Mouse (Mus musculus): ENCODE data around the gene Nr4a1. TPM values are rescaled to one million over a fixed set of nuclear protein-coding genes. Genes with fewer than 3 reads are reported as not detected.

The Nr4a1 gene
- total and polyA plus RNA-seq, 3 experiments, result 0.04 TPM; not detected in 2

GRCm38 (mm10) chr15:101299480-101299960 is 45.5 kb downstream of the Nr4a1 start:
- H3K27me3 ChIP-seq (ENCODE audit: insufficient read depth, low read length), result no peaks in the 10 kb centered on the region; the same call in 1 of the 2 replicates
- no peak overlapping the region for H3K4me3 ChIP-seq (ENCODE audit: low read depth, low read length)
- no peak for DNase-seq (ENCODE audit: low spot score)
- no peak for TF ChIP-seq GATA2 (IDR thresholded peaks at IDR 0.05; ENCODE audit: borderline replicate concordance, low read depth, low read length)
- TF ChIP-seq CTCF (IDR thresholded peaks at IDR 0.05; ENCODE audit: low read depth, low read length), result no peak
- no peak for ATAC-seq (ENCODE audit: extremely low read depth, insufficient number of reproducible peaks, low FRiP score, poor library complexity, severe bottlenecking)
- no peaks in the 10 kb centered on the region for H3K4me1 ChIP-seq (ENCODE audit: insufficient read depth, low read depth, low read length)
- H3K9me3 ChIP-seq (replicated peaks), result peaks cover 32% of the 10 kb centered on the region
- no peaks in the 10 kb centered on the region for H3K36me3 ChIP-seq (replicated peaks)

- no peaks in the 10 kb centered on the region; the same call in 1 of the 2 replicates for H3K27me3 ChIP-seq (ENCODE audit: insufficient read depth, low read length)
- ATAC-seq (ENCODE audit: extremely low read depth, insufficient number of reproducible peaks, low FRiP score, poor library complexity, severe bottlenecking), result no peak
- peaks cover 32% of the 10 kb centered on the region for H3K9me3 ChIP-seq (replicated peaks)
- TF ChIP-seq GATA1 (IDR thresholded peaks at IDR 0.05; ENCODE audit: borderline replicate concordance, low read length) (no peak), POLR2AphosphoS5 (IDR thresholded peaks at IDR 0.05; ENCODE audit: insufficient replicate concordance, low read depth, low read length) (no peak), GATA2 (IDR thresholded peaks at IDR 0.05; ENCODE audit: borderline replicate concordance, low read depth, low read length) (no peak), CTCF (IDR thresholded peaks at IDR 0.05; ENCODE audit: low read depth, low read length) (no peak), TAL1 (conservative IDR thresholded peaks at IDR 0.05; ENCODE audit: low read depth, low read length) (no peak)
- no peak overlapping the region for H3K4me3 ChIP-seq (ENCODE audit: low read depth, low read length)
- H3K4me1 ChIP-seq (ENCODE audit: insufficient read depth, low read depth, low read length), result no peaks in the 10 kb centered on the region
- H3K36me3 ChIP-seq (replicated peaks), result no peaks in the 10 kb centered on the region
- no peak for DNase-seq (ENCODE audit: low spot score)
Measured at GRCm38 (mm10) chr15:101300128-101300527, 46.1 kb downstream of the Nr4a1 start.

DNA sequence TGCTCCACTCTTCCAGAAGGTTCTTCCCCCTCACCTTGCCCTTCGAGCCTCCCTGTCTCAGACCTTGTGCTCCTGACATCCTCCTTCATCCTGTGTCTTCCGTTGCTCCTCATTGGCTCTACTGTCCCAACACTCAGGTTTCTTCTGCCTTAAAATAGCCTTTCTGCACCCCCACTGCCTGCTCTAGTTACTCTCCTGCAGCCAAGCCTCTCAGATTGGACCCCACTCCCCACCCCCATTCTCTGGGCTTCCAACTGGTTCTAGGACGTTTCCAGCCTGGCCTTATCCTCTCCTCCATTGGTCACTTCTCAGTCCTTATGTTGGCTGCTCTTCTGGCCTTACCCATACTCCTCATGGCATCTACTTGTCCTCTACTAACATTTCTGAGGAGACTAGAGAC is 48.1 kb downstream of the Nr4a1 start:
- H3K27me3 ChIP-seq (ENCODE audit: insufficient read depth, low read length), result peaks cover 3% of the 10 kb centered on the region
- H3K4me3 ChIP-seq (ENCODE audit: low read depth, low read length), result no peak overlapping the region
- peaks cover 31% of the 10 kb centered on the region for H3K9me3 ChIP-seq (replicated peaks)
- DNase-seq (ENCODE audit: low spot score) (no peak), ATAC-seq (ENCODE audit: extremely low read depth, insufficient number of reproducible peaks, low FRiP score, poor library complexity, severe bottlenecking) (no peak)
- H3K4me1 ChIP-seq (ENCODE audit: insufficient read depth, low read depth, low read length), result no peaks in the 10 kb centered on the region
- TF ChIP-seq POLR2AphosphoS5 (IDR thresholded peaks at IDR 0.05; ENCODE audit: insufficient replicate concordance, low read depth, low read length) (no peak), TAL1 (conservative IDR thresholded peaks at IDR 0.05; ENCODE audit: low read depth, low read length) (no peak), CTCF (IDR thresholded peaks at IDR 0.05; ENCODE audit: low read depth, low read length) (no peak), GATA1 (IDR thresholded peaks at IDR 0.05; ENCODE audit: borderline replicate concordance, low read length) (no peak), GATA2 (IDR thresholded peaks at IDR 0.05; ENCODE audit: borderline replicate concordance, low read depth, low read length) (no peak)
- no peaks in the 10 kb centered on the region for H3K36me3 ChIP-seq (replicated peaks)

GRCm38 (mm10) chr15:101303830-101304229 is 49.8 kb downstream of the Nr4a1 start:
- peaks cover 29% of the 10 kb centered on the region for H3K9me3 ChIP-seq (replicated peaks)
- no peak for ATAC-seq (ENCODE audit: extremely low read depth, insufficient number of reproducible peaks, low FRiP score, poor library complexity, severe bottlenecking)
- no peaks in the 10 kb centered on the region for H3K36me3 ChIP-seq (replicated peaks)
- peaks cover 3% of the 10 kb centered on the region for H3K27me3 ChIP-seq (ENCODE audit: insufficient read depth, low read length)
- TF ChIP-seq GATA1 (IDR thresholded peaks at IDR 0.05; ENCODE audit: borderline replicate concordance, low read length) (no peak), TAL1 (conservative IDR thresholded peaks at IDR 0.05; ENCODE audit: low read depth, low read length) (no peak), POLR2AphosphoS5 (IDR thresholded peaks at IDR 0.05; ENCODE audit: insufficient replicate concordance, low read depth, low read length) (no peak), GATA2 (IDR thresholded peaks at IDR 0.05; ENCODE audit: borderline replicate concordance, low read depth, low read length) (no peak), CTCF (IDR thresholded peaks at IDR 0.05; ENCODE audit: low read depth, low read length) (no peak)
- DNase-seq (ENCODE audit: low spot score), result no peak
- H3K4me3 ChIP-seq (ENCODE audit: low read depth, low read length), result no peak overlapping the region
- no peaks in the 10 kb centered on the region for H3K4me1 ChIP-seq (ENCODE audit: insufficient read depth, low read depth, low read length)

DNA sequence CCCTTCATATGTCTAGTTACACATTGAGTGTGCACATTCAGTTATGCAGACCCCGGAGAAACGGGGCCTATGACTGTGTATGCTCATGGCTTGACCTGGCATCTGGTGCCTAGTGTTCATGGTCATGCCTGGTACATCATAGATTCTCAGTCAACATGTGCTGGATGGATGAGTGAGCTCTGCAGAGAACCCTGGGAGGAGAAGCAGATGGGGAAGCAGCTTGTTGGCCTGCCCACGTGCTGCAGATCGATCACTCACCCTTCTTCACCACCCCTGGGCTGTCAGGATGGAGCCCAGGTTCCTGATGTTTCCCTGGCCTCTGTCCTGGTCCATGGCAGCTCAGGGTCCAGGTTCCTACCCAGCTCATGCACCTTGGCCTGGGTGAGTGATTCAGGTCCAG is 52.4 kb downstream of the Nr4a1 start:
- TF ChIP-seq GATA1 (IDR thresholded peaks at IDR 0.05; ENCODE audit: borderline replicate concordance, low read length) (no peak), POLR2AphosphoS5 (IDR thresholded peaks at IDR 0.05; ENCODE audit: insufficient replicate concordance, low read depth, low read length) (no peak), GATA2 (IDR thresholded peaks at IDR 0.05; ENCODE audit: borderline replicate concordance, low read depth, low read length) (no peak), TAL1 (conservative IDR thresholded peaks at IDR 0.05; ENCODE audit: low read depth, low read length) (no peak), CTCF (IDR thresholded peaks at IDR 0.05; ENCODE audit: low read depth, low read length) (no peak)
- no peaks in the 10 kb centered on the region for H3K4me1 ChIP-seq (ENCODE audit: insufficient read depth, low read depth, low read length)

DNA sequence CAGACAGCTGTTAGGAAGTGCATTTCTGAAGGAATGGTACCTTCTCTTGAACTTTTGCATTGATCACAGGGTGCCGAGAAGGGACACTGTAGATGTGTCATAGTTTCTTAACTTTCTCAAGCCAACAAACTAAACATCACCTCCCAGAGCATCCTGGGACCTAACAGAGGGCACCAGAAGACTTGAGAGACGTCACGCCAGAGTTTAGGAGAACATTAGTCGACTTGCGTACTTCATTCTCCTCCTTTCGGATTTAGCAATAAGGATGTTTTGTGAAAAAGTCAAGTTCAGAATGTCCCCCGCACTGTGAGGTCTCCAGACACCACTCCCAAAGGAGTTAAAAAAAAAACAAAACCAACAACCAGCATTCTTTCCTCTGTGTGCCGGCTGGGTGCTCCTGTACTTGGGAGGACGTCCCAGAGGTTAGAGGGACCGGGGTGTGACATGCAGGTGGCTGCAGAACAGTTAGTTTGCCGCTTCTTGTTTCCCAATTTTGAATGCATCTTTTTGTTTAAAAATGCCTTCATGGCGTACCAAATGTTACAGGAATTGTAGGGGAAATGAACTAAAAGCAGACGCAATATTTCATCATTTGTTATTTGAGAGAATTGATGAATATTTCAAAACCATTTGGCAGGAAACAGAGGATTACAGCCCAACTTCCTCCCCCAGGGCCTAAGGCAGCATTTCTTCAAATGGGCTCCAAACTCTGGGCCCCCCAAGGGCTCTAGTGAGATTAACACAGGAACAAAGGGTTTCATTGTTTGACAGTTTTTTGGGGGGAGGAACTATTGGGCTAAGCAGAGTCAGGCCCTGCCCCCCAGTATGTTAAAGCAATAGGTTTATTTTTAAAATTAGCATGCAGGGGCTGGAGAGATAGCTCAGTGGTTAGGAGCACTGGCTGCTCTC is 54.6 kb downstream of the Nr4a1 start:
- Histone ChIP-seq H3K9me3 (replicated peaks) (peaks cover 19% of the 10 kb centered on the region), H3K4me3 (ENCODE audit: low read depth, low read length) (no peak overlapping the region), H3K27me3 (ENCODE audit: insufficient read depth, low read length) (peaks cover 3% of the 10 kb centered on the region; the same call in 1 of the 2 replicates), H3K36me3 (replicated peaks) (no peaks in the 10 kb centered on the region), H3K4me1 (ENCODE audit: insufficient read depth, low read depth, low read length) (no peaks in the 10 kb centered on the region)
- TF ChIP-seq POLR2AphosphoS5 (IDR thresholded peaks at IDR 0.05; ENCODE audit: insufficient replicate concordance, low read depth, low read length), result no peak
- TF ChIP-seq GATA1 (IDR thresholded peaks at IDR 0.05; ENCODE audit: borderline replicate concordance, low read length), result no peak
- no peak for TF ChIP-seq GATA2 (IDR thresholded peaks at IDR 0.05; ENCODE audit: borderline replicate concordance, low read depth, low read length)
- no peak for TF ChIP-seq CTCF (IDR thresholded peaks at IDR 0.05; ENCODE audit: low read depth, low read length)
- TF ChIP-seq TAL1 (conservative IDR thresholded peaks at IDR 0.05; ENCODE audit: low read depth, low read length), result no peak
- no peak for DNase-seq (ENCODE audit: low spot score)
- no peak for ATAC-seq (ENCODE audit: extremely low read depth, insufficient number of reproducible peaks, low FRiP score, poor library complexity, severe bottlenecking)

More for the DNA sequence above, 52.4 kb downstream of the Nr4a1 start:
- no peak for DNase-seq (ENCODE audit: low spot score)
- ATAC-seq (ENCODE audit: extremely low read depth, insufficient number of reproducible peaks, low FRiP score, poor library complexity, severe bottlenecking), result no peak
- no peaks in the 10 kb centered on the region for H3K36me3 ChIP-seq (replicated peaks)
- H3K4me3 ChIP-seq (ENCODE audit: low read depth, low read length), result no peak overlapping the region
- peaks cover 3% of the 10 kb centered on the region; the same call in 1 of the 2 replicates for H3K27me3 ChIP-seq (ENCODE audit: insufficient read depth, low read length)
- H3K9me3 ChIP-seq (replicated peaks), result peaks cover 22% of the 10 kb centered on the region
